Mouse (Mus musculus): Measurements from ENCODE around the gene Hmcn2.

DNA sequence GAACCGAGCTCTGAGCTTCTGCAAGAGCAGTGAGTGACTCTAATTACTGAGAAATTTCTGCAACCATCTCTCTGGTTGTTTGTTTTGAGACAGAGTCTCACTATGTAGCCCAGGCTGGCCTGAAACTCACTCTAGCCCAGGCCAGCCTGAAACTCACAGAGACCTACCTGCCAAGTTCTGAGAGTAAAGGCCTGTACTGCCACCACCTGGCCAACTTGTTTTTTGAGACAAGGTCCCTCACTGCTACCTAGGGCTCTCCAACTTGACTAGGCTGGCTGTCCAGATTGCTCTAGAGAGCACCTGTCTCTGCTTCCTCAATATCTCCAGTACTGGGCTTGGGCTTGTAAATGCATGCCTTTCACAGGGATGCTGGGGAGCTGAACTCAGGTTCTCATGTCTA is 43.1 kb upstream of the Hmcn2 start:
- TF ChIP-seq CTCF (IDR thresholded peaks at IDR 0.05; ENCODE audit: extremely low read depth, insufficient read depth, low read length) (peak; percentile 23; the same call in 1 of the 2 replicates), POLR2A (IDR thresholded peaks at IDR 0.05; ENCODE audit: extremely low read depth, insufficient read depth, low read length) (no peak)
